Mouse (Mus musculus): ENCODE data around the gene Rad50. TPM values are rescaled to one million over a fixed set of nuclear protein-coding genes. Genes with fewer than 3 reads are reported as not detected.

Rad50 gene
- polyA plus RNA-seq, 1 experiment: 76.9 TPM

GRCm38 (mm10) chr11:53680141-53680540, 27.0 kb downstream of the Rad50 start:
- no peaks in the 10 kb centered on the region; the same call in 1 of the 2 replicates for H3K4me1 ChIP-seq (ENCODE audit: control insufficient read depth, insufficient read depth, low read length)
- no peak overlapping the region for H3K27ac ChIP-seq (ENCODE audit: insufficient read depth, low read depth, low read length)
- WGBS: 74% methylated on average over 4 of the region's 4 CpGs
- H3K4me3 ChIP-seq (ENCODE audit: insufficient read depth, low read depth, low read length): no peak overlapping the region
- TF ChIP-seq CTCF (IDR thresholded peaks at IDR 0.05; ENCODE audit: insufficient read depth, low read depth, low read length): no peak
- no peak for TF ChIP-seq POLR2A (IDR thresholded peaks at IDR 0.05; ENCODE audit: insufficient read depth, low read depth, low read length)

GRCm38 (mm10) chr11:53671414-53671813, 35.7 kb downstream of the Rad50 start:
- no peaks in the 10 kb centered on the region for H3K4me1 ChIP-seq (ENCODE audit: control insufficient read depth, insufficient read depth, low read length)
- 94% methylated on average over 4 of the region's 4 CpGs for WGBS
- TF ChIP-seq CTCF (IDR thresholded peaks at IDR 0.05; ENCODE audit: insufficient read depth, low read depth, low read length) (no peak), POLR2A (IDR thresholded peaks at IDR 0.05; ENCODE audit: insufficient read depth, low read depth, low read length) (no peak)
- no peak overlapping the region for H3K4me3 ChIP-seq (ENCODE audit: insufficient read depth, low read depth, low read length)
- no peak overlapping the region for H3K27ac ChIP-seq (ENCODE audit: insufficient read depth, low read depth, low read length)

DNA sequence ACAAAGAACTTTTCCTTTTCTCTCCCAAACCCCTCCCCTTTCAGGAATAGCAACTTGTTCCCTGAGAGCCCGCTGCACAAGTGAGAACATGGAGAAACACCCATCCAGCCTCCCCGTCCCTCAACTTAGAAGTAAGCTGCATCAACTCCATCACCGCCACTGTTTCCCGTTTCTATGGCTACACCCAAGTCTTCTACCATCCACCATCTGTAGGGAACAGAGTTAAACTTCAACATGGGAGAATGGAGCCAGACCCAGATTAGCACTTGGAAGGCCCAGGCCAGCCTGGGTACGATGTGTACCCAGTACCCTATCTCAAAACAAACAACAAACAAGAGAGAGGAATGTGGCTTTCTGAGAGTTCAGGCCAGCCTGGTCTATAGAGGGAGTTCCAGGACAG, 43.0 kb downstream of the Rad50 start:
- 81% methylated on average over 5 of the region's 5 CpGs for WGBS
- TF ChIP-seq POLR2A (IDR thresholded peaks at IDR 0.05; ENCODE audit: insufficient read depth, low read depth, low read length) (no peak), CTCF (IDR thresholded peaks at IDR 0.05; ENCODE audit: insufficient read depth, low read depth, low read length) (no peak)
- Histone ChIP-seq H3K27ac (ENCODE audit: insufficient read depth, low read depth, low read length) (no peak overlapping the region), H3K4me3 (ENCODE audit: insufficient read depth, low read depth, low read length) (no peak overlapping the region), H3K4me1 (ENCODE audit: control insufficient read depth, insufficient read depth, low read length) (no peaks in the 10 kb centered on the region)

GRCm38 (mm10) chr11:53662794-53663674, 44.1 kb downstream of the Rad50 start:
- no peak for TF ChIP-seq CTCF (IDR thresholded peaks at IDR 0.05; ENCODE audit: insufficient read depth, low read depth, low read length)
- no peak for TF ChIP-seq POLR2A (IDR thresholded peaks at IDR 0.05; ENCODE audit: insufficient read depth, low read depth, low read length)
- WGBS: 75% methylated on average over 14 of the region's 14 CpGs
- Histone ChIP-seq H3K27ac (ENCODE audit: insufficient read depth, low read depth, low read length) (no peak overlapping the region), H3K4me1 (ENCODE audit: control insufficient read depth, insufficient read depth, low read length) (no peaks in the 10 kb centered on the region), H3K4me3 (ENCODE audit: insufficient read depth, low read depth, low read length) (no peak overlapping the region)

DNA sequence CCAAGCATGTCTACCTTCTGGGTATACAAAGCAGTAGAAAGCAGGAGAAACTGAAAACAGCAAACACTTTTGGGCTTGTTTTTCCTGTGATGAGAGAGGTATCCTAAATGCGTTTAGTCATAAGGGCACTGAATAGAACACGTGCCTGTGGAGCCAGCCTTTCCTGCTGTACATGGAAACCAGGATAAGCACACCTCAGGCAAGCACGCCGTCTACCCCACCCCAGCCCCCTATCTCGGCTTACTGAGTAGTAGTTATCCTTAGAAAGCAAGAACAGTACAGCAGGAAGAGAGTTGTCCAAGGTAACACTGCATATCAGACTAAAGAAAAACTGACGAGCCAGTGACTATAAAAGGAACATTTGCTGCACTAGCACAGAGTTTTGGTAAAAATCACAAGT, 49.3 kb downstream of the Rad50 start:
- Histone ChIP-seq H3K4me3 (ENCODE audit: insufficient read depth, low read depth, low read length) (no peak overlapping the region), H3K27ac (ENCODE audit: insufficient read depth, low read depth, low read length) (no peak overlapping the region), H3K4me1 (ENCODE audit: control insufficient read depth, insufficient read depth, low read length) (no peaks in the 10 kb centered on the region)
- 84% methylated on average over 6 of the region's 6 CpGs for WGBS
- no peak for TF ChIP-seq CTCF (IDR thresholded peaks at IDR 0.05; ENCODE audit: insufficient read depth, low read depth, low read length)
- no peak for TF ChIP-seq POLR2A (IDR thresholded peaks at IDR 0.05; ENCODE audit: insufficient read depth, low read depth, low read length)

DNA sequence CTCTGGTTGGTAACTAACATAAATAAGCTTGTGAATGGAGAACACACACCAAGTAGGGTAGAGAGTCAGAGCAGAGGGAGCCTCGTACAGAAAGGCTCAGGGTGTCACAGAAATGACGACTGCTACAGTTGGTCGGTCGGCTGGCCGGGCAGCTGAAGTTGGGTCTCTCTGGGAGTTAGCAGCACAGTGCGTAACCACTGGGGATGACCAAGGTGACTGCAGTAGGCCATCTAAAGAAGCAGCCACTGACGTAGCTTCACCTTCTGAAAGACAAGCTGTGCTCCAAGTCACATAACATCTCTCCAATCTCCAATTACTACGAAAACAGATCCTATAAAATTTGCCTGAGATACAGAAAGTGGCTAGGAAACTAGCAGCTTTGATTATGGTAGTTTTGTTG, 49.7 kb downstream of the Rad50 start:
- H3K27ac ChIP-seq (ENCODE audit: insufficient read depth, low read depth, low read length): no peak overlapping the region
- 83% methylated on average over 8 of the region's 8 CpGs for WGBS
- H3K4me3 ChIP-seq (ENCODE audit: insufficient read depth, low read depth, low read length): no peak overlapping the region
- no peak for TF ChIP-seq POLR2A (IDR thresholded peaks at IDR 0.05; ENCODE audit: insufficient read depth, low read depth, low read length)
- no peak for TF ChIP-seq CTCF (IDR thresholded peaks at IDR 0.05; ENCODE audit: insufficient read depth, low read depth, low read length)
- no peaks in the 10 kb centered on the region for H3K4me1 ChIP-seq (ENCODE audit: control insufficient read depth, insufficient read depth, low read length)

- TF ChIP-seq CTCF (IDR thresholded peaks at IDR 0.05; ENCODE audit: insufficient read depth, low read depth, low read length) (no peak), POLR2A (IDR thresholded peaks at IDR 0.05; ENCODE audit: insufficient read depth, low read depth, low read length) (no peak)
- Histone ChIP-seq H3K4me1 (ENCODE audit: control insufficient read depth, insufficient read depth, low read length) (no peaks in the 10 kb centered on the region), H3K4me3 (ENCODE audit: insufficient read depth, low read depth, low read length) (no peak overlapping the region), H3K27ac (ENCODE audit: insufficient read depth, low read depth, low read length) (no peak overlapping the region)
- WGBS: 85% methylated on average over 9 of the region's 9 CpGs
Measured at GRCm38 (mm10) chr11:53656558-53657202, 50.4 kb downstream of the Rad50 start.

DNA sequence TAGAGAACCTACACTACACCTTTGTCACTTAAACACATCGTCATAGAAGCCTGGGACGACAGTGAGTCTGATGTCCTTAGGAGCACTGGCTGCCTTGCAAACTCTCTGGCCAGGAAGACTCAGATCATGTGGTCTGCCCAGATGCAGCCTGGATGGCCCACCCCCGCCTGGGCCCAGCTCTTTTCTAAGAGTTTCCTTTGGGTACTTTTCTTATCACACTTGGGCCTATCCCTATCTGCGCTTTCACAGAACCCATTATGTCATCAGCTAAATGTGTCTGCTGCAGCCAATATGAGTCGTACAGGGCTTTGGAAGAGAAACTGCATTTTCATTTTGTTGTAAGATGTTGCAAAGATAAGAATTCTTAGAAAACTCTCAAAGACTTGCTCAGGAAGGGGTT, 52.1 kb downstream of the Rad50 start:
- no peak for TF ChIP-seq POLR2A (IDR thresholded peaks at IDR 0.05; ENCODE audit: insufficient read depth, low read depth, low read length)
- no peak for TF ChIP-seq CTCF (IDR thresholded peaks at IDR 0.05; ENCODE audit: insufficient read depth, low read depth, low read length)
- no peak overlapping the region for H3K27ac ChIP-seq (ENCODE audit: insufficient read depth, low read depth, low read length)
- no peak overlapping the region for H3K4me3 ChIP-seq (ENCODE audit: insufficient read depth, low read depth, low read length)
- no peaks in the 10 kb centered on the region for H3K4me1 ChIP-seq (ENCODE audit: control insufficient read depth, insufficient read depth, low read length)
- WGBS: 89% methylated on average over 5 of the region's 5 CpGs

DNA sequence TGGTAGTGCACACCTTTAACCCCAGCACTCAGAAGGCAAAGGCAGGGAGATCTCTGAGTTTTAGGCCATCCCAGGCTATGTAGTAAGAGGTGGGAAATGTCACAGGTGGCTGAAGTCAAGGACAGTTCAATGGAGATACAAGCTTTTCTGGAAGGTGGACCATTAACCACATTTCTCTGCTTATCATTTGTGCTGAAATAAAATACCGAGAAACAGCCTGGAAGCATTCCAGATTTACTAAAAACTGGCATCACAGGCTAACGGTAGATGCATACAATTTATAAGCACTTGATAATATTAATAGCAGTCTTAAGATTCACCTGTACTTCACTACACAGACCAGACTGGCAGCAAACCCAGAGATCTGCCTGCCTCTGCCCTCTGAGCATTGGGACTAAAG, 54.7 kb downstream of the Rad50 start:
- no peaks in the 10 kb centered on the region for H3K4me1 ChIP-seq (ENCODE audit: control insufficient read depth, insufficient read depth, low read length)
- H3K4me3 ChIP-seq (ENCODE audit: insufficient read depth, low read depth, low read length): no peak overlapping the region
- H3K27ac ChIP-seq (ENCODE audit: insufficient read depth, low read depth, low read length): no peak overlapping the region
- TF ChIP-seq POLR2A (IDR thresholded peaks at IDR 0.05; ENCODE audit: insufficient read depth, low read depth, low read length): no peak
- no peak for TF ChIP-seq CTCF (IDR thresholded peaks at IDR 0.05; ENCODE audit: insufficient read depth, low read depth, low read length)
- WGBS: 93% methylated on average over 2 of the region's 2 CpGs
